Mouse (Mus musculus): ENCODE data around the gene Cdc42ep4.

- TF ChIP-seq POLR2A (IDR thresholded peaks at IDR 0.05; ENCODE audit: low read depth, low read length), result no peak
- TF ChIP-seq CTCF (IDR thresholded peaks at IDR 0.05; ENCODE audit: extremely low read depth, insufficient read depth, insufficient read length, insufficient replicate concordance), result no peak
Observed at GRCm38 (mm10) chr11:113754845-113755244, 3.2 kb upstream of the Cdc42ep4 start.

Measured in spleen, adult 2 months (tissue).